Mouse (Mus musculus) lung, postnatal 14 days (tissue): ENCODE data around the gene Ang.

Experiments
- DNase-seq: peaks from one replicate; pipeline ENCODE4 v3.0.0; 2021

The Ang gene

GRCm38 (mm10) chr14:51090921-51091900, at the start of gene Ang, which contains the start of gene Rnase4:
Gene Ang (plus strand): TSS chr14:51091150.
Gene Rnase4 (plus strand): TSS chr14:51091077.
- DNase-seq = peak; percentile 72

GRCm38 (mm10) chr14:51041769-51042168, 49.2 kb upstream of the Ang start, which contains the start of gene Rnase9:
Gene Rnase9 (minus strand): TSS chr14:51041869.
- DNase-seq = no peak

- no peak for DNase-seq
Measured at GRCm38 (mm10) chr14:51047846-51048245, 43.1 kb upstream of the Ang start.

- DNase-seq = no peak
Measured at GRCm38 (mm10) chr14:51050063-51050462, 40.9 kb upstream of the Ang start, which contains the start of gene Rnase11. Gene Rnase11 (minus strand): TSS chr14:51050163.

- no peak for DNase-seq
Measured at GRCm38 (mm10) chr14:51051941-51052340, 39.0 kb upstream of the Ang start.

GRCm38 (mm10) chr14:51053176-51053575, 37.8 kb upstream of the Ang start:
- no peak for DNase-seq

- no peak for DNase-seq
Measured at GRCm38 (mm10) chr14:51054243-51055237, 36.4 kb upstream of the Ang start.

- DNase-seq = no peak
Measured at GRCm38 (mm10) chr14:51057401-51057831, 33.5 kb upstream of the Ang start, which contains the start of gene Rnase12. Gene Rnase12 (minus strand): TSS chr14:51057661.

GRCm38 (mm10) chr14:51060761-51061160, 30.2 kb upstream of the Ang start:
- DNase-seq = no peak

GRCm38 (mm10) chr14:51068956-51069355, 22.0 kb upstream of the Ang start:
- no peak for DNase-seq

GRCm38 (mm10) chr14:51069617-51070016, 21.3 kb upstream of the Ang start:
- peak; percentile 67 for DNase-seq

- DNase-seq = no peak
Measured at GRCm38 (mm10) chr14:51074335-51074734, 16.6 kb upstream of the Ang start, which contains the start of gene Olfr750. Gene Olfr750 (minus strand): TSS chr14:51074435.

GRCm38 (mm10) chr14:51079180-51079579, 11.8 kb upstream of the Ang start:
- no peak for DNase-seq

GRCm38 (mm10) chr14:51081035-51081434, 9.9 kb upstream of the Ang start:
- no peak for DNase-seq

- peak; percentile 72 for DNase-seq
Measured at GRCm38 (mm10) chr14:51082599-51083581, 8.1 kb upstream of the Ang start.

GRCm38 (mm10) chr14:51083805-51084204, 7.1 kb upstream of the Ang start:
- DNase-seq = no peak

- DNase-seq = no peak
Measured at GRCm38 (mm10) chr14:51085086-51085485, 5.9 kb upstream of the Ang start.

GRCm38 (mm10) chr14:51085911-51086310, 5.0 kb upstream of the Ang start:
- DNase-seq = no peak

GRCm38 (mm10) chr14:51087762-51088161, 3.2 kb upstream of the Ang start:
- no peak for DNase-seq

GRCm38 (mm10) chr14:51088166-51088969, 2.6 kb upstream of the Ang start:
- DNase-seq = peak; percentile 88
